Mouse (Mus musculus): ENCODE measurements around the gene Gm43951. TPM values are rescaled to one million over a fixed set of nuclear protein-coding genes. Genes with fewer than 3 reads are reported as not detected.
"Not testable (repeated sequence)": the region's sequence is repeated elsewhere in the genome, so short reads cannot be mapped to it uniquely, and the experiment has no call there.

Gene Gm43951
- total RNA-seq, 2 experiments from 2014 or later = 0.09 to 0.17 TPM

GRCm38 (mm10) chr11:72205256-72205655 lies 1.4 kb downstream of the Gm43951 start:
- DNase-seq (ENCODE audit: low spot score) = no peak

GRCm38 (mm10) chr11:72203440-72203839 lies 3.2 kb downstream of the Gm43951 start:
- DNase-seq (ENCODE audit: low spot score) = no peak

- DNase-seq (ENCODE audit: low spot score) = no peak
These were observed 10.1 kb downstream of the Gm43951 start for GRCm38 (mm10) chr11:72196506-72196905.

GRCm38 (mm10) chr11:72194259-72194658 lies 12.4 kb downstream of the Gm43951 start:
- no peak for DNase-seq (ENCODE audit: low spot score)

- no peak for DNase-seq (ENCODE audit: low spot score)
These were observed 15.8 kb downstream of the Gm43951 start for GRCm38 (mm10) chr11:72190857-72191256.

- no peak for DNase-seq (ENCODE audit: low spot score)
These were observed 22.4 kb downstream of the Gm43951 start for GRCm38 (mm10) chr11:72184252-72184651.

- no peak for DNase-seq (ENCODE audit: low spot score)
These were observed 25.5 kb downstream of the Gm43951 start for GRCm38 (mm10) chr11:72181136-72181535.

GRCm38 (mm10) chr11:72180556-72180955 lies 26.1 kb downstream of the Gm43951 start:
- no peak for DNase-seq (ENCODE audit: low spot score)

GRCm38 (mm10) chr11:72176553-72176952 lies 30.1 kb downstream of the Gm43951 start:
- no peak for DNase-seq (ENCODE audit: low spot score)

- no peak for DNase-seq (ENCODE audit: low spot score)
These were observed 30.7 kb downstream of the Gm43951 start for GRCm38 (mm10) chr11:72175966-72176365.

GRCm38 (mm10) chr11:72174721-72175120 lies 31.9 kb downstream of the Gm43951 start:
- no peak for DNase-seq (ENCODE audit: low spot score)

- DNase-seq (ENCODE audit: low spot score) = no peak
These were observed 33.1 kb downstream of the Gm43951 start for GRCm38 (mm10) chr11:72173506-72173905.

GRCm38 (mm10) chr11:72171906-72172305 lies 34.7 kb downstream of the Gm43951 start:
- DNase-seq (ENCODE audit: low spot score) = not testable (repeated sequence)

- no peak for DNase-seq (ENCODE audit: low spot score)
These were observed 36.8 kb downstream of the Gm43951 start for GRCm38 (mm10) chr11:72169871-72170270.

GRCm38 (mm10) chr11:72163198-72163597 lies 43.4 kb downstream of the Gm43951 start:
- DNase-seq (ENCODE audit: low spot score) = no peak

- no peak for DNase-seq (ENCODE audit: low spot score)
These were observed 50.0 kb downstream of the Gm43951 start for GRCm38 (mm10) chr11:72156624-72157023.

- DNase-seq (ENCODE audit: low spot score) = no peak
These were observed 50.6 kb downstream of the Gm43951 start for GRCm38 (mm10) chr11:72155981-72156428.

GRCm38 (mm10) chr11:72155186-72155980 lies 51.3 kb downstream of the Gm43951 start:
- no peak for DNase-seq (ENCODE audit: low spot score)

Other genes starting within 250 kb of the Gm43951 start
- gene Aipl1, start 169.3 kb downstream of the Gm43951 start, total RNA-seq (2021) = not detected
- not detected for gene Pimreg, start 164.8 kb downstream of the Gm43951 start, total RNA-seq (2021)
- 1 to 10 TPM; 2.0 to 2.3 TPM for gene Pitpnm3, start 71.1 kb downstream of the Gm43951 start, total RNA-seq (2021)
- gene 4933427D14Rik, start 619 bp upstream of the Gm43951 start, total RNA-seq (2021) = 1 to 10 TPM in 1 of 2 experiments, under 1 TPM in 1; 0.83 to 1.0 TPM
- gene Txndc17, start 707 bp upstream of the Gm43951 start, total RNA-seq (2021) = 10 to 100 TPM; 31.7 to 34.4 TPM
- gene Med31, start 8.8 kb upstream of the Gm43951 start, total RNA-seq (2021) = 1 to 10 TPM; 6.9 to 7.1 TPM
- not detected for gene Slc13a5, start 60.4 kb upstream of the Gm43951 start, total RNA-seq (2021)
- 1 to 10 TPM; 2.3 to 2.8 TPM for gene Xaf1, start 94.8 kb upstream of the Gm43951 start, total RNA-seq (2021)
- gene Fbxo39, start 107.6 kb upstream of the Gm43951 start, total RNA-seq (2021) = not detected
- 1 to 10 TPM; 1.6 to 3.4 TPM for gene Tekt1, start 155.6 kb upstream of the Gm43951 start, total RNA-seq (2021)
- 100 to 1,000 TPM; 311 to 327 TPM for gene Smtnl2, start 204.9 kb upstream of the Gm43951 start, total RNA-seq (2021)
- gene Ggt6, start 228.7 kb upstream of the Gm43951 start, total RNA-seq (2021) = 1 to 10 TPM; 2.1 to 2.3 TPM
- 10 to 100 TPM; 54.7 to 63.3 TPM for gene Mybbp1a, start 234.5 kb upstream of the Gm43951 start, total RNA-seq (2021)